ENCODE assay signal across 12 mouse cellular contexts in genomic region chr2:130577021-130577420, GRCm38 (mm10). TPM values are rescaled to one million over a fixed set of nuclear protein-coding genes. Genes with fewer than 3 reads are reported as not detected.
DNase-seq lines count a peak whose midpoint lies in the region; ATAC-seq and TF ChIP-seq lines count a peak whose summit lies in the region.
"Had no signal": no experiment of that assay in that cellular context is flagged by ENCODE, and none has a peak within 500 bp of the region (broad histone marks: within the 10 kb centered on the region; RNA-seq: fewer than 3 reads in every experiment).

No protein-coding gene starts in this region.

- intact Hi-C loops in heart, postnatal 25 days (cut with DNase I) = no loop called here
- intact Hi-C loops in left cerebral cortex, adult 2 months (cut with DNase I) = no loop called here

- peak overlapping the region; percentile 74 for H3K4me2 ChIP-seq in heart, embryonic 14.5 days (ENCODE audit: low read length)
- peak overlapping the region; percentile 52 for H3K4me2 ChIP-seq in hindbrain, embryonic 13.5 days
- peak overlapping the region; percentile 57 for H3K4me2 ChIP-seq in liver, postnatal 0 days (ENCODE audit: low read depth, low read length)

- 6% methylated on average over 9 of the region's 9 CpGs for WGBS in heart, embryonic 14.5 days
- 5% methylated on average over 9 of the region's 9 CpGs for WGBS in hindbrain, embryonic 13.5 days
- WGBS in liver, postnatal 0 days (ENCODE audit: insufficient replicate concordance) = 8% methylated on average over 9 of the region's 9 CpGs

- no peak for DNase-seq in heart, postnatal 25 days (ENCODE audit: low spot score)
- no peak for DNase-seq in liver, postnatal 0 days
- no peak for DNase-seq in ovary, postnatal 36 days (ENCODE audit: low spot score)
- DNase-seq in left cerebral cortex, adult 2 months (ENCODE audit: extremely low spot score in 1 of 2, low spot score in 2 of 2) = no peak
- no peak for DNase-seq in cerebellum, adult 8-10 months
- DNase-seq: layer of hippocampus, postnatal 36 days had no signal

- H3K9me3 ChIP-seq in heart, embryonic 14.5 days (ENCODE audit: control insufficient read depth, low read length) = peaks cover 5% of the 10 kb centered on the region; the same call in 1 of the 2 replicates
- H3K9me3 ChIP-seq in ES-Bruce4 (replicated peaks; ENCODE audit: control insufficient read depth, insufficient read depth, low read length, poor library complexity, severe bottlenecking) = no peaks in the 10 kb centered on the region
- H3K9me3 ChIP-seq in hindbrain, embryonic 13.5 days = no peaks in the 10 kb centered on the region
- no peaks in the 10 kb centered on the region for H3K9me3 ChIP-seq in liver, postnatal 0 days (ENCODE audit: low read length)

- TF ChIP-seq CTCF in ES-Bruce4 (IDR thresholded peaks at IDR 0.05; ENCODE audit: low read depth, low read length) = no peak
- TF ChIP-seq CTCF in liver, postnatal 0 days (IDR thresholded peaks at IDR 0.05; ENCODE audit: low read depth) = no peak
- no peak for TF ChIP-seq CTCF in left cerebral cortex, adult 2 months (IDR thresholded peaks at IDR 0.05)

- no peak for TF ChIP-seq POLR2A in ES-Bruce4 (IDR thresholded peaks at IDR 0.05; ENCODE audit: insufficient read depth, low read length)

- peaks cover 4 to 21% of the 10 kb centered on the region in 2 experiments; a peak in 3 of 4 replicates for H3K4me1 ChIP-seq in heart, embryonic 14.5 days (ENCODE audit: control insufficient read depth in 2 of 2, insufficient read depth in 2 of 2, low read length in 2 of 2)
- no peaks in the 10 kb centered on the region for H3K4me1 ChIP-seq in ES-Bruce4 (ENCODE audit: control insufficient read depth, insufficient read depth, low read length)
- peaks cover 32% of the 10 kb centered on the region for H3K4me1 ChIP-seq in hindbrain, embryonic 13.5 days (replicated peaks)
- H3K4me1 ChIP-seq in liver, postnatal 0 days (ENCODE audit: insufficient read depth) = peaks cover 11% of the 10 kb centered on the region; the same call in 1 of the 2 replicates

- peak overlapping the region; percentile 33 to 40; a peak in 3 of 4 replicates for H3K4me3 ChIP-seq in heart, embryonic 14.5 days (ENCODE audit: control insufficient read depth in 1 of 2, insufficient read depth in 1 of 2, low read depth in 1 of 2, low read length in 2 of 2)
- H3K4me3 ChIP-seq in ES-Bruce4 (ENCODE audit: low read depth, low read length) = no peak overlapping the region
- H3K4me3 ChIP-seq in hindbrain, embryonic 13.5 days = peak overlapping the region; percentile 35; the same call in 1 of the 2 replicates
- peak overlapping the region; percentile 32 for H3K4me3 ChIP-seq in liver, postnatal 0 days (ENCODE audit: low read depth, low read length)
- H3K4me3 ChIP-seq in left cerebral cortex, adult 2 months = no peak overlapping the region

- H3K36me3 ChIP-seq in heart, embryonic 14.5 days (ENCODE audit: control insufficient read depth, insufficient read depth, low read length) = no peaks in the 10 kb centered on the region
- no peaks in the 10 kb centered on the region for H3K36me3 ChIP-seq in ES-Bruce4 (ENCODE audit: control insufficient read depth, insufficient read depth, low read length, poor library complexity, severe bottlenecking)
- no peaks in the 10 kb centered on the region for H3K36me3 ChIP-seq in hindbrain, embryonic 13.5 days
- no peaks in the 10 kb centered on the region for H3K36me3 ChIP-seq in liver, postnatal 0 days (replicated peaks; ENCODE audit: insufficient read depth, low read length)

- no peak for ATAC-seq in heart, embryonic 14.5 days (ENCODE audit: insufficient number of reproducible peaks, insufficient read depth, low FRiP score, low read depth)
- no peak for ATAC-seq in hindbrain, embryonic 13.5 days (ENCODE audit: low FRiP score)
- ATAC-seq in liver, postnatal 0 days = no peak

- peak overlapping the region; percentile 57; the same call in 1 of the 2 replicates for H3K9ac ChIP-seq in heart, embryonic 14.5 days (ENCODE audit: low read length)
- peak overlapping the region; percentile 48; the same call in 1 of the 2 replicates for H3K9ac ChIP-seq in ES-Bruce4 (ENCODE audit: low read depth, poor library complexity, severe bottlenecking)
- no peak overlapping the region for H3K9ac ChIP-seq in hindbrain, embryonic 13.5 days
- H3K9ac ChIP-seq in liver, postnatal 0 days (replicated peaks) = no peak overlapping the region; the same call in 1 of the 2 replicates

- no peak for TF ChIP-seq EP300 in ES-Bruce4 (IDR thresholded peaks at IDR 0.05; ENCODE audit: insufficient read depth, low read depth, low read length)
- no peak for TF ChIP-seq EP300 in liver, postnatal 0 days (IDR thresholded peaks at IDR 0.05; ENCODE audit: low read depth)

- H3K27me3 ChIP-seq in heart, embryonic 14.5 days (ENCODE audit: control insufficient read depth, insufficient read depth, low read length) = peaks cover 75% of the 10 kb centered on the region
- peaks cover 3% of the 10 kb centered on the region; the same call in 1 of the 2 replicates for H3K27me3 ChIP-seq in ES-Bruce4 (ENCODE audit: control insufficient read depth, insufficient read depth, low read length, poor library complexity, severe bottlenecking)
- peaks cover 85% of the 10 kb centered on the region for H3K27me3 ChIP-seq in hindbrain, embryonic 13.5 days
- H3K27me3 ChIP-seq in liver, postnatal 0 days (ENCODE audit: insufficient read depth, low read length) = peaks cover 67% of the 10 kb centered on the region

- no peak overlapping the region for H3K27ac ChIP-seq in heart, embryonic 14.5 days (replicated peaks in 1 of 2; ENCODE audit: control insufficient read depth in 1 of 2, insufficient read depth in 1 of 2, low read depth in 2 of 2, low read length in 2 of 2)
- H3K27ac ChIP-seq in ES-Bruce4 (ENCODE audit: insufficient read depth, low read length) = no peak overlapping the region
- H3K27ac ChIP-seq in hindbrain, embryonic 13.5 days = no peak overlapping the region
- H3K27ac ChIP-seq in liver, postnatal 0 days (ENCODE audit: low read depth) = no peak overlapping the region
- H3K27ac ChIP-seq in left cerebral cortex, adult 2 months = no peak overlapping the region

RNA-seq across cellular contexts. Expression of gene Oxt, which starts 1.0 kb away (rescaled TPM):
- not detected in 2 replicates for polyA plus RNA-seq in heart, embryonic 14.5 days (2014; fragmentation: Nextera tagmentation; extraction: Ambion mirVana)
- not detected for total RNA-seq in heart, postnatal 25 days (2021)
- polyA plus RNA-seq in ES-Bruce4 (2011; ENCODE audit: insufficient read depth, insufficient read length, low read depth, missing spikeins) = not detected in 2 replicates
- polyA plus RNA-seq in hindbrain, embryonic 13.5 days (2015; fragmentation: Nextera tagmentation; extraction: Ambion mirVana) = not detected in 2 replicates
- not detected in 2 replicates for polyA plus RNA-seq in liver, postnatal 0 days (2015; fragmentation: Nextera tagmentation; extraction: Ambion mirVana)
- total RNA-seq in left cerebral cortex, adult 2 months (2021) = 1 to 10 TPM in 1 of 2 experiments, not detected in 1; 4.4 TPM
- total RNA-seq: gastrocnemius, postnatal 25 days; layer of hippocampus, postnatal 36 days had no signal
- polyA plus RNA-seq: testis, adult 2 months had no signal

RNA-seq across cellular contexts. Expression of gene Avp, which starts 5.3 kb away (rescaled TPM):
- not detected in 2 replicates for polyA plus RNA-seq in heart, embryonic 14.5 days (2014; fragmentation: Nextera tagmentation; extraction: Ambion mirVana)
- total RNA-seq in heart, postnatal 25 days (2021) = 1 to 10 TPM; 2.1 to 2.7 TPM
- not detected in 2 replicates for polyA plus RNA-seq in ES-Bruce4 (2011; ENCODE audit: insufficient read depth, insufficient read length, low read depth, missing spikeins)
- polyA plus RNA-seq in hindbrain, embryonic 13.5 days (2015; fragmentation: Nextera tagmentation; extraction: Ambion mirVana) = not detected in 2 replicates
- not detected in 2 replicates for polyA plus RNA-seq in liver, postnatal 0 days (2015; fragmentation: Nextera tagmentation; extraction: Ambion mirVana)
- total RNA-seq in left cerebral cortex, adult 2 months (2021) = 10 to 100 TPM in 1 of 2 experiments, not detected in 1; 22.8 TPM
- total RNA-seq: gastrocnemius, postnatal 25 days had no signal
- polyA plus RNA-seq: neural tube, embryonic 11.5 days; testis, adult 2 months had no signal

RNA-seq across cellular contexts. Expression of gene Mrps26, which starts 13.5 kb away (rescaled TPM):
- 72.4 and 75.3 TPM in 2 replicates for polyA plus RNA-seq in heart, embryonic 14.5 days (2014; fragmentation: Nextera tagmentation; extraction: Ambion mirVana)
- 10 to 100 TPM; 73.0 to 73.7 TPM for total RNA-seq in heart, postnatal 25 days (2021)
- polyA plus RNA-seq in ES-Bruce4 (2011; ENCODE audit: insufficient read depth, insufficient read length, low read depth, missing spikeins) = 13.3 and 17.0 TPM in 2 replicates
- 83.9 and 88.8 TPM in 2 replicates for polyA plus RNA-seq in hindbrain, embryonic 13.5 days (2015; fragmentation: Nextera tagmentation; extraction: Ambion mirVana)
- polyA plus RNA-seq in liver, postnatal 0 days (2015; fragmentation: Nextera tagmentation; extraction: Ambion mirVana) = 38.8 and 39.8 TPM in 2 replicates
- total RNA-seq in left cerebral cortex, adult 2 months (2021) = 10 to 100 TPM; 72.6 to 75.6 TPM

RNA-seq across cellular contexts. Expression of gene Fastkd5, which starts 52.8 kb away (rescaled TPM):
- polyA plus RNA-seq in heart, embryonic 14.5 days (2014; fragmentation: Nextera tagmentation; extraction: Ambion mirVana) = 14.9 and 15.1 TPM in 2 replicates
- total RNA-seq in heart, postnatal 25 days (2021) = 1 to 10 TPM; 7.7 to 8.5 TPM
- polyA plus RNA-seq in ES-Bruce4 (2011; ENCODE audit: insufficient read depth, insufficient read length, low read depth, missing spikeins) = 21.5 and 22.5 TPM in 2 replicates
- 11.7 and 12.9 TPM in 2 replicates for polyA plus RNA-seq in hindbrain, embryonic 13.5 days (2015; fragmentation: Nextera tagmentation; extraction: Ambion mirVana)
- 5.9 and 7.2 TPM in 2 replicates for polyA plus RNA-seq in liver, postnatal 0 days (2015; fragmentation: Nextera tagmentation; extraction: Ambion mirVana)
- 1 to 10 TPM; 7.9 to 8.7 TPM for total RNA-seq in left cerebral cortex, adult 2 months (2021)

RNA-seq across cellular contexts. Expression of gene Ubox5, which starts 52.8 kb away (rescaled TPM):
- polyA plus RNA-seq in heart, embryonic 14.5 days (2014; fragmentation: Nextera tagmentation; extraction: Ambion mirVana) = 6.9 and 7.5 TPM in 2 replicates
- total RNA-seq in heart, postnatal 25 days (2021) = 1 to 10 TPM; 4.0 to 4.2 TPM
- polyA plus RNA-seq in ES-Bruce4 (2011; ENCODE audit: insufficient read depth, insufficient read length, low read depth, missing spikeins) = 10.4 and 11.6 TPM in 2 replicates
- polyA plus RNA-seq in hindbrain, embryonic 13.5 days (2015; fragmentation: Nextera tagmentation; extraction: Ambion mirVana) = 11.5 and 11.8 TPM in 2 replicates
- polyA plus RNA-seq in liver, postnatal 0 days (2015; fragmentation: Nextera tagmentation; extraction: Ambion mirVana) = 2.6 TPM in 2 replicates
- total RNA-seq in left cerebral cortex, adult 2 months (2021) = 10 to 100 TPM; 10.0 to 12.5 TPM

Comparison
In these comparisons a context has a peak if more than half of its experiments do, and no peak if none do; other contexts are left out.
1. H3K4me3 ChIP-seq: peak in heart, embryonic 14.5 days (2 of 2), hindbrain, embryonic 13.5 days (single experiment) and liver, postnatal 0 days (single experiment); none in ES-Bruce4 (single experiment) and left cerebral cortex, adult 2 months (single experiment).
2. H3K9ac ChIP-seq: peak in heart, embryonic 14.5 days (single experiment) and ES-Bruce4 (single experiment); none in hindbrain, embryonic 13.5 days (single experiment) and liver, postnatal 0 days (single experiment).
3. Peak in every context shown above with its lines, with median percentiles within 50 percentile points of each other: H3K4me2 ChIP-seq.